Mouse (Mus musculus): ENCODE measurements around the gene Cebpa. TPM values are rescaled to one million over a fixed set of nuclear protein-coding genes. Genes with fewer than 3 reads are reported as not detected.
A peak's percentile ranks its signal among the peaks of the same experiment; 100 is the strongest.

Cebpa gene
- total RNA-seq, 2 experiments from 2014 or later = 3.0 to 4.2 TPM

GRCm38 (mm10) chr7:35107630-35108029 lies 11.5 kb upstream of the Cebpa start:
- no peak overlapping the region for H3K27ac ChIP-seq
- no peak for DNase-seq
- TF ChIP-seq CTCF (IDR thresholded peaks at IDR 0.05) = no peak
- intact Hi-C loops (cut with DNase I) = no loop called here
- no peak overlapping the region for H3K4me3 ChIP-seq

- H3K27ac ChIP-seq = no peak overlapping the region
- DNase-seq = no peak
- no peak overlapping the region for H3K4me3 ChIP-seq
- TF ChIP-seq CTCF (IDR thresholded peaks at IDR 0.05) = no peak
- intact Hi-C loops (cut with DNase I) = no loop called here
These were observed 11.0 kb upstream of the Cebpa start for GRCm38 (mm10) chr7:35108046-35108445.

- no peak for TF ChIP-seq CTCF (IDR thresholded peaks at IDR 0.05)
- no peak for DNase-seq
- intact Hi-C loops (cut with DNase I) = no loop called here
- Histone ChIP-seq H3K4me3 (no peak overlapping the region), H3K27ac (no peak overlapping the region)
These were observed 10.4 kb upstream of the Cebpa start for GRCm38 (mm10) chr7:35108663-35109062.

GRCm38 (mm10) chr7:35113136-35113535 lies 6.0 kb upstream of the Cebpa start:
- Histone ChIP-seq H3K27ac (no peak overlapping the region), H3K4me3 (no peak overlapping the region)
- DNase-seq = no peak
- TF ChIP-seq CTCF (IDR thresholded peaks at IDR 0.05) = no peak
- intact Hi-C loops (cut with DNase I) = no loop called here

GRCm38 (mm10) chr7:35113721-35114120 lies 5.4 kb upstream of the Cebpa start:
- no peak for DNase-seq
- no peak for TF ChIP-seq CTCF (IDR thresholded peaks at IDR 0.05)
- Histone ChIP-seq H3K27ac (no peak overlapping the region), H3K4me3 (no peak overlapping the region)
- intact Hi-C loops (cut with DNase I) = no loop called here

GRCm38 (mm10) chr7:35116524-35116923 lies 2.6 kb upstream of the Cebpa start:
- no peak for DNase-seq
- H3K27ac ChIP-seq = no peak overlapping the region
- no peak for TF ChIP-seq CTCF (IDR thresholded peaks at IDR 0.05)
- no peak overlapping the region for H3K4me3 ChIP-seq
- intact Hi-C loops (cut with DNase I) = no loop called here

- H3K4me3 ChIP-seq = no peak overlapping the region; the same call in 1 of the 2 replicates
- no peak for TF ChIP-seq CTCF (IDR thresholded peaks at IDR 0.05)
- intact Hi-C loops (cut with DNase I) = no loop called here
These were observed 2.0 kb upstream of the Cebpa start for GRCm38 (mm10) chr7:35117052-35117451.

GRCm38 (mm10) chr7:35117761-35118098 lies 1.4 kb upstream of the Cebpa start:
- H3K27ac ChIP-seq = peak overlapping the region; percentile 93

More at GRCm38 (mm10) chr7:35117052-35117451, 2.0 kb upstream of the Cebpa start:
- no peak for DNase-seq
- no peak overlapping the region for H3K27ac ChIP-seq

GRCm38 (mm10) chr7:35118099-35118781 lies 853 bp upstream of the Cebpa start:
- Histone ChIP-seq H3K27ac (peak overlapping the region; percentile 93), H3K4me3 (peak overlapping the region; percentile 95)
- intact Hi-C loops (cut with DNase I) = loop anchor here (1.0 to 2.0 kb wide), 3 partner anchors 51 to 92 kb away; partner anchors contain the start of gene Cebpg
- TF ChIP-seq CTCF (IDR thresholded peaks at IDR 0.05) = peak; percentile 55
- DNase-seq = peak; percentile 89

More at GRCm38 (mm10) chr7:35117761-35118098, 1.4 kb upstream of the Cebpa start:
- no peak for TF ChIP-seq CTCF (IDR thresholded peaks at IDR 0.05)
- intact Hi-C loops (cut with DNase I) = loop anchor here (1.0 to 2.0 kb wide), 3 partner anchors 52 to 91 kb away; partner anchors contain the start of gene Cebpg
- peak overlapping the region; percentile 95 for H3K4me3 ChIP-seq
- no peak for DNase-seq

GRCm38 (mm10) chr7:35119506-35120145 lies 533 bp downstream of the Cebpa start:
- no peak for TF ChIP-seq CTCF (IDR thresholded peaks at IDR 0.05)
- H3K4me3 ChIP-seq = peak overlapping the region; percentile 95
- peak overlapping the region; percentile 93 for H3K27ac ChIP-seq
- intact Hi-C loops (cut with DNase I) = loop anchor here (1.0 to 2.0 kb wide), 2 partner anchors 53 to 63 kb away; partner anchors contain the start of gene Cebpg
- DNase-seq = peak; percentile 62

GRCm38 (mm10) chr7:35120146-35120691 lies 1.1 kb downstream of the Cebpa start:
- peak overlapping the region; percentile 93 for H3K27ac ChIP-seq
- peak overlapping the region; percentile 95 for H3K4me3 ChIP-seq
- TF ChIP-seq CTCF (IDR thresholded peaks at IDR 0.05) = no peak
- intact Hi-C loops (cut with DNase I) = no loop called here
- peak; percentile 64 for DNase-seq

- DNase-seq = no peak
- H3K27ac ChIP-seq = 0 out of 2 replicates have a peak overlapping the region, but pooled peaks have one; percentile 5
- H3K4me3 ChIP-seq = peak overlapping the region; percentile 95
- intact Hi-C loops (cut with DNase I) = no loop called here
- no peak for TF ChIP-seq CTCF (IDR thresholded peaks at IDR 0.05)
These were observed 2.1 kb downstream of the Cebpa start for GRCm38 (mm10) chr7:35121150-35121549.
